8 mouse cellular contexts compared by ENCODE assay signal in the genomic region with DNA sequence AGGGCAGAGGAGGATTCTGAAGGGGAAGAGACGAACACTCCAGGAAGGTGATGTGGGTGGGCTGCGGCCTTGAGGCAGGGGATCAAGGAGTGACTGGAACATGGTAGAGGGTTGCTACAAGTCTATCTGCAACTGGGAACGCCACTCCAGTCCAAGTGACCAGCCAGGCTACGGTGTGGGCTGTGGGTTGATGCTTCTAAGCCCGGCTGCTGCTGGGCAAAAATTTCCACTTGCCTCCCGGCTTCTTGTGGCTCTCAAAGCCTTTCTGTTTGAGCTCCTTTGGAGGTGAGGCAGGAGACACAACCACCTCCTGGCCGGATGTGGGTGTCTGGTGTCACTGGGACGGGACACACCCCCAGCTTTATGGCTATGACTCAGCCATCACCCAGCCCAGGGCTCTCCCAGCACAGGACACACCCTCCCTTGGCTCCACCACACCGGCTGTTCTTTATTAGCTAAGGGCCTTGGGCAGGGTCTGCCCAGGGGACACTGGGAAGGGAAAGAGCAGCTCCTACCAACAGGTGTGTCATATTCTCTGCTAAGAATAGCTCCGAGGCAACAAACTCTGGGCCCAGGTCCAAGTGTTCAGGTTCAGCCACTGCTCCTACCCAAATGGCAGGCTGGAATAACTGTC. TPM values are rescaled to one million over a fixed set of nuclear protein-coding genes. Genes with fewer than 3 reads are reported as not detected.
A peak's percentile ranks its signal among the peaks of the same experiment; 100 is the strongest.
DNase-seq lines count a peak whose midpoint lies in the region; ATAC-seq lines count a peak whose summit lies in the region.

No protein-coding gene starts in this region.

- peak; percentile 74; the same call in 1 of the 2 replicates for ATAC-seq in embryonic facial prominence, embryonic 13.5 days (ENCODE audit: insufficient number of reproducible peaks, insufficient read depth, low FRiP score, low TSS enrichment, low read depth)
- ATAC-seq in limb, embryonic 15.5 days (ENCODE audit: insufficient number of reproducible peaks, low FRiP score, low TSS enrichment, low read depth): peak; percentile 76
- peak; percentile 77 for ATAC-seq in neutrophil, adult 5-6 weeks (ENCODE audit: extremely low read depth, insufficient number of reproducible peaks, low FRiP score, poor library complexity, severe bottlenecking)

- H3K27me3 ChIP-seq in embryonic facial prominence, embryonic 13.5 days: no peaks in the 10 kb centered on the region
- H3K27me3 ChIP-seq in limb, embryonic 15.5 days: no peaks in the 10 kb centered on the region

- no peak overlapping the region for H3K4me2 ChIP-seq in embryonic facial prominence, embryonic 13.5 days
- H3K4me2 ChIP-seq in limb, embryonic 15.5 days: 0 out of 2 replicates have a peak overlapping the region, but pooled peaks have one; percentile 0

- peak overlapping the region; percentile 28; the same call in 1 of the 2 replicates for H3K27ac ChIP-seq in embryonic facial prominence, embryonic 13.5 days
- peak overlapping the region; percentile 55 for H3K27ac ChIP-seq in limb, embryonic 15.5 days

- H3K9me3 ChIP-seq in embryonic facial prominence, embryonic 13.5 days: no peaks in the 10 kb centered on the region
- no peaks in the 10 kb centered on the region for H3K9me3 ChIP-seq in limb, embryonic 15.5 days

- intact Hi-C loops in heart, postnatal 14 days (cut with DNase I): no loop called here

- H3K4me1 ChIP-seq in embryonic facial prominence, embryonic 13.5 days: peaks cover 18% of the 10 kb centered on the region
- peaks cover 25% of the 10 kb centered on the region for H3K4me1 ChIP-seq in limb, embryonic 15.5 days

- peak; percentile 56 for DNase-seq in Muller cell, postnatal 12 days (ENCODE audit: inconsistent ontology term)
- peak; percentile 57 to 64 for DNase-seq in heart, postnatal 14 days
- no peak for DNase-seq in layer of hippocampus, adult 11-12 months (ENCODE audit: low spot score)
- no peak for DNase-seq in right cerebral cortex, postnatal 14 days
- DNase-seq in cerebellum, postnatal 36 days: no peak

- H3K4me3 ChIP-seq in embryonic facial prominence, embryonic 13.5 days: no peak overlapping the region
- no peak overlapping the region for H3K4me3 ChIP-seq in limb, embryonic 15.5 days

- no peaks in the 10 kb centered on the region for H3K36me3 ChIP-seq in embryonic facial prominence, embryonic 13.5 days
- no peaks in the 10 kb centered on the region for H3K36me3 ChIP-seq in limb, embryonic 15.5 days

- 51% methylated on average over 10 of the region's 10 CpGs for WGBS in embryonic facial prominence, embryonic 13.5 days
- WGBS in limb, embryonic 15.5 days: 25% methylated on average over 10 of the region's 10 CpGs

- no peak overlapping the region for H3K9ac ChIP-seq in embryonic facial prominence, embryonic 13.5 days
- H3K9ac ChIP-seq in limb, embryonic 15.5 days: no peak overlapping the region

RNA-seq across cellular contexts. Expression of gene Pacsin2, which starts 9.5 kb away (rescaled TPM):
- polyA plus RNA-seq in embryonic facial prominence, embryonic 13.5 days (2015; fragmentation: Nextera tagmentation; extraction: Ambion mirVana): 49.4 and 49.6 TPM in 2 replicates
- 100 to 1,000 TPM; 156 to 165 TPM for total RNA-seq in heart, postnatal 14 days (2021)
- polyA plus RNA-seq in limb, embryonic 15.5 days (2015; fragmentation: Nextera tagmentation; extraction: Ambion mirVana): 57.2 and 65.8 TPM in 2 replicates
- total RNA-seq in neutrophil, adult 5-6 weeks (2017): 66.8 TPM in 2 replicates

RNA-seq across cellular contexts. Expression of gene Ttll1, which starts 36.7 kb away (rescaled TPM):
- polyA plus RNA-seq in embryonic facial prominence, embryonic 13.5 days (2015; fragmentation: Nextera tagmentation; extraction: Ambion mirVana): 21.8 and 22.7 TPM in 2 replicates
- total RNA-seq in heart, postnatal 14 days (2021): 10 to 100 TPM; 43.0 to 43.6 TPM
- 19.1 and 19.3 TPM in 2 replicates for polyA plus RNA-seq in limb, embryonic 15.5 days (2015; fragmentation: Nextera tagmentation; extraction: Ambion mirVana)
- 5.4 and 6.1 TPM in 2 replicates for total RNA-seq in neutrophil, adult 5-6 weeks (2017)

RNA-seq across cellular contexts. Expression of gene Bik, which starts 52.7 kb away (rescaled TPM):
- polyA plus RNA-seq in embryonic facial prominence, embryonic 13.5 days (2015; fragmentation: Nextera tagmentation; extraction: Ambion mirVana): 3.6 and 4.0 TPM in 2 replicates
- 10 to 100 TPM; 11.2 to 12.9 TPM for total RNA-seq in heart, postnatal 14 days (2021)
- 4.1 and 5.0 TPM in 2 replicates for polyA plus RNA-seq in limb, embryonic 15.5 days (2015; fragmentation: Nextera tagmentation; extraction: Ambion mirVana)
- 0.47 TPM in 1 of 2 replicates, not detected in the other for total RNA-seq in neutrophil, adult 5-6 weeks (2017)

Comparison
In these comparisons a context has a peak if more than half of its experiments do, and no peak if none do; other contexts are left out.
1. DNase-seq: peak in Muller cell, postnatal 12 days (single experiment) and heart, postnatal 14 days (2 of 2); none in layer of hippocampus, adult 11-12 months (single experiment), right cerebral cortex, postnatal 14 days (single experiment) and cerebellum, postnatal 36 days (0 of 2).
2. Peak in every context shown above with its lines, with median percentiles within 50 percentile points of each other: ATAC-seq.